Mouse (Mus musculus) frontal cortex, adult (tissue): ENCODE measurements around the gene Asap2.

Experiments used
- ATAC-seq: cut with Nextera tagmentation; 2 replicates; pipeline ENCODE4 v1.9.2; 2017; ENCODE audit warnings: mild to moderate bottlenecking, moderate library complexity, mixed read lengths; ENCODE audit not compliant: low TSS enrichment

Gene Asap2

GRCm38 (mm10) chr12:21264970-21265369 is 274.7 kb downstream of the Asap2 start:
- no peak for ATAC-seq

GRCm38 (mm10) chr12:21265501-21265900 is 275.2 kb downstream of the Asap2 start:
- ATAC-seq: no peak

- peak; percentile 83 for ATAC-seq
These were observed 275.9 kb downstream of the Asap2 start for GRCm38 (mm10) chr12:21265946-21266783.

GRCm38 (mm10) chr12:21266784-21267098 is 276.5 kb downstream of the Asap2 start:
- no peak for ATAC-seq

- no peak for ATAC-seq
These were observed 277.9 kb downstream of the Asap2 start for GRCm38 (mm10) chr12:21268083-21268616.

GRCm38 (mm10) chr12:21274446-21274845 is 284.2 kb downstream of the Asap2 start:
- ATAC-seq: no peak

GRCm38 (mm10) chr12:21277352-21277864 is 287.1 kb downstream of the Asap2 start:
- no peak for ATAC-seq

- ATAC-seq: no peak
These were observed 294.6 kb downstream of the Asap2 start, which contains the start of gene Cpsf3 for GRCm38 (mm10) chr12:21284761-21285441. Gene Cpsf3 (plus strand): TSS chr12:21285391.

- peak; percentile 82 for ATAC-seq
These were observed 295.4 kb downstream of the Asap2 start for GRCm38 (mm10) chr12:21285508-21286242.

GRCm38 (mm10) chr12:21286243-21286622 is 296.0 kb downstream of the Asap2 start, which contains the start of gene Itgb1bp1:
Gene Itgb1bp1 (minus strand): TSS chr12:21286284.
- peak; percentile 97 for ATAC-seq

GRCm38 (mm10) chr12:21286712-21287650 is 296.7 kb downstream of the Asap2 start:
- peak; percentile 29; the same call in 1 of the 2 replicates for ATAC-seq

GRCm38 (mm10) chr12:21288716-21289395 is 298.6 kb downstream of the Asap2 start:
- ATAC-seq: no peak

- no peak for ATAC-seq
These were observed 299.4 kb downstream of the Asap2 start for GRCm38 (mm10) chr12:21289651-21290050.

- ATAC-seq: no peak
These were observed 308.6 kb downstream of the Asap2 start for GRCm38 (mm10) chr12:21298856-21299255.

- ATAC-seq: no peak
These were observed 311.1 kb downstream of the Asap2 start for GRCm38 (mm10) chr12:21301324-21301723.

GRCm38 (mm10) chr12:21301932-21302331 is 311.7 kb downstream of the Asap2 start:
- ATAC-seq: no peak

GRCm38 (mm10) chr12:21302361-21302783 is 312.1 kb downstream of the Asap2 start:
- no peak for ATAC-seq

GRCm38 (mm10) chr12:21305741-21306140 is 315.5 kb downstream of the Asap2 start:
- no peak for ATAC-seq

- ATAC-seq: no peak
These were observed 316.5 kb downstream of the Asap2 start for GRCm38 (mm10) chr12:21306721-21307120.

GRCm38 (mm10) chr12:21312201-21312600 is 321.9 kb downstream of the Asap2 start:
- no peak for ATAC-seq
